Mouse (Mus musculus) embryonic facial prominence, embryonic 11.5 days (tissue): ENCODE data around the gene Atp6v1e2. TPM values are rescaled to one million over a fixed set of nuclear protein-coding genes. Genes with fewer than 3 reads are reported as not detected.

Experiments
- ATAC-seq: fragments of 200-750 bp; cut with Nextera tagmentation; replicated peaks from 2 replicates; pipeline ENCODE4 v1.8.0; 2017; ENCODE audit warnings: low read depth; ENCODE audit not compliant: insufficient number of reproducible peaks, low FRiP score, low TSS enrichment
- DNase-seq: peaks from one replicate; pipeline ENCODE4 v3.0.0-alpha.2; 2015; ENCODE audit warnings: low spot score
- H3K27ac ChIP-seq: fragments of 300-500 bp; sonication (generic); replicated peaks from 2 replicates; pipeline ENCODE4 v1.5.1; 2014; ENCODE audit warnings: mild to moderate bottlenecking, low read depth, low read length, control low read depth
- H3K27me3 ChIP-seq: fragments of 300-500 bp; sonication (generic); 2 replicates; pipeline ENCODE4 v1.6.1; 2014; ENCODE audit warnings: mild to moderate bottlenecking, low read length, moderate library complexity, mixed read lengths; ENCODE audit not compliant: control insufficient read depth, insufficient read depth
- H3K36me3 ChIP-seq: fragments of 300-500 bp; sonication (generic); replicated peaks from 2 replicates; pipeline ENCODE4 v1.6.1; 2014; ENCODE audit warnings: low read depth, mild to moderate bottlenecking, low read length, moderate library complexity, mixed read lengths; ENCODE audit not compliant: control insufficient read depth, insufficient read depth
- H3K4me1 ChIP-seq: fragments of 300-500 bp; sonication (generic); 2 replicates; pipeline ENCODE4 v1.6.1; 2014; ENCODE audit warnings: low read length, mixed read lengths; ENCODE audit not compliant: control insufficient read depth, insufficient read depth
- H3K4me2 ChIP-seq: fragments of 300-500 bp; sonication (generic); 2 replicates; pipeline ENCODE4 v1.6.1; 2014; ENCODE audit warnings: low read depth, mild to moderate bottlenecking, control low read depth, low read length, moderate library complexity
- H3K4me3 ChIP-seq: fragments of 300-500 bp; sonication (generic); 2 replicates; pipeline ENCODE4 v1.5.1; 2014; ENCODE audit warnings: low read depth, low read length, control low read depth
- H3K9ac ChIP-seq: fragments of 300-500 bp; sonication (generic); replicated peaks from 2 replicates; pipeline ENCODE4 v1.6.1; 2014; ENCODE audit warnings: mild to moderate bottlenecking, control low read depth, low read length
- H3K9me3 ChIP-seq: fragments of 300-500 bp; sonication (generic); replicated peaks from 2 replicates; pipeline ENCODE4 v1.6.1; 2016; ENCODE audit warnings: mild to moderate bottlenecking, low read length, inconsistent platforms, mixed read lengths; ENCODE audit not compliant: control insufficient read depth
- WGBS: fragments of 180-500 bp; shearing (Covaris S2); extraction: QIAGEN DNeasy Blood & Tissue Kit; methylation state at CpG from one replicate; pipeline ENCODE4 v1.1.7; 2014; 5-methylcytosine and 5-hydroxymethylcytosine counted together
- polyA plus RNA-seq: library from polyadenylated mRNA; unstranded; fragments of >200 nt; fragmentation: Nextera tagmentation; extraction: Ambion mirVana; gene quantifications from 2 replicates; pipeline ENCODE4 v1.2.1, GENCODE M21; 2014

The Atp6v1e2 gene
- polyA plus RNA-seq, 1 experiment from 2014 or later: not detected

GRCm38 (mm10) chr17:86981701-86982100, 34.0 kb upstream of the Atp6v1e2 start:
- Histone ChIP-seq H3K36me3 (no peaks in the 10 kb centered on the region), H3K27ac (no peak overlapping the region), H3K9me3 (no peaks in the 10 kb centered on the region), H3K9ac (no peak overlapping the region), H3K27me3 (no peaks in the 10 kb centered on the region), H3K4me3 (no peak overlapping the region), H3K4me2 (no peak overlapping the region), H3K4me1 (no peaks in the 10 kb centered on the region)
- ATAC-seq: no peak
- WGBS: 100% methylated on average over 2 of the region's 2 CpGs
- DNase-seq: no peak

DNA sequence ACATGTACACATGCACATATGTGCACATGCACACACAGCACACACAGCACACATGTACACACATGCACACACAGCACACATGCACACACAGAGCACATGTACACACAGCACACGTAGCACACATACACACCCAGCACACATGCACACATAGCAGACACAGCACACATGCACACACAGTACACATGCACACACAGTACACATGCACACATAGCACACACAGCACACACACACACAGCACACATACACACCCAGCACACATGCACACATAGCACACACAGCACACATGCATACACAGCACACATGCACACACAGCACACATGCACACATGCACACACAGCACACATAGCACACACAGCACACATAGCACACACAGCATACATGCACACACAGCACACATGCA, 33.5 kb upstream of the Atp6v1e2 start:
- Histone ChIP-seq H3K9ac (no peak overlapping the region), H3K36me3 (no peaks in the 10 kb centered on the region), H3K4me2 (no peak overlapping the region), H3K9me3 (no peaks in the 10 kb centered on the region), H3K27ac (no peak overlapping the region), H3K27me3 (no peaks in the 10 kb centered on the region), H3K4me3 (no peak overlapping the region), H3K4me1 (no peaks in the 10 kb centered on the region)
- no peak for ATAC-seq
- WGBS: 89% methylated on average over 1 of the region's 1 CpGs
- DNase-seq: no peak

- 94% methylated on average over 6 of the region's 6 CpGs for WGBS
- no peak overlapping the region for H3K4me3 ChIP-seq
- H3K27ac ChIP-seq: no peak overlapping the region
- no peaks in the 10 kb centered on the region for H3K4me1 ChIP-seq
- no peak overlapping the region for H3K4me2 ChIP-seq
- H3K9ac ChIP-seq: no peak overlapping the region
- H3K9me3 ChIP-seq: no peaks in the 10 kb centered on the region
- ATAC-seq: no peak
- H3K36me3 ChIP-seq: no peaks in the 10 kb centered on the region
- no peak for DNase-seq
- H3K27me3 ChIP-seq: no peaks in the 10 kb centered on the region
These were observed 30.8 kb upstream of the Atp6v1e2 start for GRCm38 (mm10) chr17:86978496-86978895.

DNA sequence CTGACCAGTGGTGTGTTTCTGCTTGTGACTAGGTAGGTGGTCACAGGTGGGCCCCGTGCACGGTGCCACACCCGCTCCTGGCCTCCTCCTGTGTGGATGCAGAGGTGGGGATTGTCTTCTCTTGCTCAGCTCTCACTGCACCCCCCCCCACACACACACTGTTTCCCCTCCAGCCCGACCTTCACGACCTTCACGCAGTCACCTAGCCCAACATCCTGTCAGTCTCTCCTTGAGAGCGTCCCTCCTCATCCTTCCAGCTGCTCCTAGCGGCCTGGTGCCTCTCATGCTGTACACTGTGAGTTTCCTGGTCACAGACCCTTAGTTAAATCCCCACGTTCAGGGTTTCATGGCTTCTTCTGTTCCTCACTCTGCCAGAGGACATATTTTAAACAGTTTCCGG, 28.7 kb upstream of the Atp6v1e2 start:
- WGBS: 80% methylated on average over 10 of the region's 10 CpGs
- Histone ChIP-seq H3K4me3 (no peak overlapping the region), H3K9me3 (no peaks in the 10 kb centered on the region), H3K36me3 (no peaks in the 10 kb centered on the region; the same call in 1 of the 2 replicates), H3K4me2 (no peak overlapping the region), H3K27ac (no peak overlapping the region), H3K27me3 (no peaks in the 10 kb centered on the region), H3K9ac (no peak overlapping the region), H3K4me1 (no peaks in the 10 kb centered on the region)
- ATAC-seq: no peak
- no peak for DNase-seq

DNA sequence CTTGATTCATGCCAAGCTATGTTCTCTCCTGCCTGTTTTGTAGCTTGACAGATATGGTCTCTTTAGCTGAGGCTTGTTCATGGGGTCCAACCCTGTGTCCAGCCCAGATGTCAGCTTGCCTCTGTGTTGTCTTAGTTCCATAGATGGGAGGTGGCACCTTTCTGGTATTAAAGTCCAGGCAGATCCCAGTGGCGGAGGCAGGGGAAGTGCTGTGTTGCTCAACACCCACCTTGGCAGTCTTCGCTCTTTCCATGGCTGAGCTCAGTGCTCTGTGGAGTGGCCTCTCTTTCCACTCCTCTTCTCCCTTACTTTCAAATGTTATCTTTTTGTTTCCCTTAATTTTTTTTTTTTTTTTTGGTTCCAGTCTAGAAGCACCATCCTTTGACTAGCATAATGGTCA, 25.4 kb upstream of the Atp6v1e2 start:
- WGBS: 94% methylated on average over 2 of the region's 2 CpGs
- Histone ChIP-seq H3K27me3 (no peaks in the 10 kb centered on the region), H3K9me3 (no peaks in the 10 kb centered on the region), H3K9ac (no peak overlapping the region), H3K36me3 (no peaks in the 10 kb centered on the region; the same call in 1 of the 2 replicates), H3K4me2 (no peak overlapping the region), H3K4me1 (no peaks in the 10 kb centered on the region), H3K4me3 (no peak overlapping the region), H3K27ac (no peak overlapping the region)
- ATAC-seq: no peak
- no peak for DNase-seq

GRCm38 (mm10) chr17:86971860-86972259, 24.2 kb upstream of the Atp6v1e2 start:
- H3K27me3 ChIP-seq: no peaks in the 10 kb centered on the region
- no peak overlapping the region for H3K27ac ChIP-seq
- H3K9me3 ChIP-seq: no peaks in the 10 kb centered on the region
- ATAC-seq (no peak), DNase-seq (no peak)
- no peak overlapping the region for H3K9ac ChIP-seq
- H3K4me1 ChIP-seq: no peaks in the 10 kb centered on the region
- H3K4me3 ChIP-seq: no peak overlapping the region
- H3K4me2 ChIP-seq: no peak overlapping the region
- 83% methylated on average over 7 of the region's 7 CpGs for WGBS
- H3K36me3 ChIP-seq: no peaks in the 10 kb centered on the region; the same call in 1 of the 2 replicates

- Histone ChIP-seq H3K4me1 (no peaks in the 10 kb centered on the region), H3K27me3 (no peaks in the 10 kb centered on the region), H3K4me3 (no peak overlapping the region), H3K36me3 (no peaks in the 10 kb centered on the region; the same call in 1 of the 2 replicates), H3K4me2 (no peak overlapping the region), H3K9ac (no peak overlapping the region), H3K27ac (no peak overlapping the region), H3K9me3 (no peaks in the 10 kb centered on the region)
- DNase-seq (no peak), ATAC-seq (no peak)
- WGBS: 75% methylated on average over 5 of the region's 5 CpGs
These were observed 23.3 kb upstream of the Atp6v1e2 start for GRCm38 (mm10) chr17:86971036-86971435.

GRCm38 (mm10) chr17:86970026-86970750, 22.5 kb upstream of the Atp6v1e2 start:
- H3K27ac ChIP-seq: no peak overlapping the region
- ATAC-seq: no peak

More at GRCm38 (mm10) chr17:86970026-86970750, 22.5 kb upstream of the Atp6v1e2 start:
- WGBS: 91% methylated on average over 15 of the region's 15 CpGs
- Histone ChIP-seq H3K9me3 (no peaks in the 10 kb centered on the region), H3K27me3 (no peaks in the 10 kb centered on the region), H3K4me2 (no peak overlapping the region), H3K4me3 (no peak overlapping the region), H3K9ac (no peak overlapping the region), H3K36me3 (no peaks in the 10 kb centered on the region; the same call in 1 of the 2 replicates), H3K4me1 (no peaks in the 10 kb centered on the region)
- DNase-seq: no peak
